19 mouse cellular contexts compared by ENCODE assay signal in genomic region chr5:77157777-77158540, GRCm38 (mm10). TPM values are rescaled to one million over a fixed set of nuclear protein-coding genes. Genes with fewer than 3 reads are reported as not detected.
DNase-seq lines count a peak whose midpoint lies in the region; ATAC-seq and TF ChIP-seq lines count a peak whose summit lies in the region.
"Had no signal": no experiment of that assay in that cellular context is flagged by ENCODE, and none has a peak within 500 bp of the region (broad histone marks: within the 10 kb centered on the region; RNA-seq: fewer than 3 reads in every experiment).

No protein-coding gene starts in this region.

- H3K27me3 ChIP-seq in heart, embryonic 11.5 days (ENCODE audit: control insufficient read depth, insufficient read depth, low read length), result no peaks in the 10 kb centered on the region
- H3K27me3 ChIP-seq in kidney, postnatal 0 days (ENCODE audit: insufficient read depth, low read length), result no peaks in the 10 kb centered on the region
- no peaks in the 10 kb centered on the region for H3K27me3 ChIP-seq in limb, embryonic 14.5 days (ENCODE audit: control insufficient read depth, insufficient read depth, low read length)
- H3K27me3 ChIP-seq: heart, embryonic 15.5 days; lung, embryonic 15.5 days; neural tube, embryonic 13.5 days had no signal

- H3K36me3 ChIP-seq in heart, embryonic 11.5 days (ENCODE audit: control insufficient read depth, insufficient read depth, low read length), result no peaks in the 10 kb centered on the region
- H3K36me3 ChIP-seq in kidney, postnatal 0 days (ENCODE audit: insufficient read depth, low read length), result no peaks in the 10 kb centered on the region
- no peaks in the 10 kb centered on the region for H3K36me3 ChIP-seq in limb, embryonic 14.5 days (ENCODE audit: control insufficient read depth, insufficient read depth, low read length)
- H3K36me3 ChIP-seq: heart, embryonic 15.5 days; lung, embryonic 15.5 days; neural tube, embryonic 13.5 days had no signal

- no peak for TF ChIP-seq POLR2A in limb, embryonic 14.5 days (IDR thresholded peaks at IDR 0.05; ENCODE audit: borderline replicate concordance, extremely low read depth, insufficient read depth, insufficient read length)

- H3K27ac ChIP-seq in heart, embryonic 11.5 days (ENCODE audit: low read depth, low read length), result no peak overlapping the region
- H3K27ac ChIP-seq in kidney, postnatal 0 days, result no peak overlapping the region
- H3K27ac ChIP-seq in limb, embryonic 14.5 days (replicated peaks; ENCODE audit: low read depth, low read length), result peak overlapping the region; percentile 63
- H3K27ac ChIP-seq: heart, embryonic 15.5 days; lung, embryonic 15.5 days; neural tube, embryonic 13.5 days had no signal

- no peak overlapping the region for H3K4me2 ChIP-seq in heart, embryonic 11.5 days
- H3K4me2 ChIP-seq in kidney, postnatal 0 days (ENCODE audit: low read length), result no peak overlapping the region
- H3K4me2 ChIP-seq in limb, embryonic 14.5 days (replicated peaks; ENCODE audit: low read depth, low read length, severe bottlenecking), result peak overlapping the region; percentile 18; the same call in 1 of the 2 replicates
- H3K4me2 ChIP-seq: heart, embryonic 15.5 days; lung, embryonic 15.5 days; neural tube, embryonic 13.5 days had no signal

- no peaks in the 10 kb centered on the region for H3K4me1 ChIP-seq in heart, embryonic 11.5 days (ENCODE audit: control insufficient read depth, insufficient read depth, low read length)
- no peaks in the 10 kb centered on the region for H3K4me1 ChIP-seq in kidney, postnatal 0 days (replicated peaks; ENCODE audit: insufficient read depth, low read length)
- H3K4me1 ChIP-seq in limb, embryonic 14.5 days (ENCODE audit: control insufficient read depth, insufficient read depth, low read length), result peaks cover 17% of the 10 kb centered on the region
- H3K4me1 ChIP-seq: megakaryocyte, embryonic 14.5 days had no signal

- no peaks in the 10 kb centered on the region for H3K9me3 ChIP-seq in heart, embryonic 11.5 days (replicated peaks; ENCODE audit: control insufficient read depth, low read length)
- H3K9me3 ChIP-seq in kidney, postnatal 0 days (replicated peaks; ENCODE audit: low read length), result no peaks in the 10 kb centered on the region
- H3K9me3 ChIP-seq in limb, embryonic 14.5 days (ENCODE audit: control insufficient read depth, low read length), result no peaks in the 10 kb centered on the region
- H3K9me3 ChIP-seq: heart, embryonic 15.5 days; lung, embryonic 15.5 days; neural tube, embryonic 13.5 days had no signal

- DNase-seq in heart, adult 11 months, result peak; percentile 93
- DNase-seq in kidney, postnatal 0 days (ENCODE audit: low spot score), result peak; percentile 76
- no peak for DNase-seq in kidney, adult 11 months
- DNase-seq in limb, embryonic 14.5 days (ENCODE audit: low spot score), result peak; percentile 50
- DNase-seq in thymus, postnatal 0 days (ENCODE audit: low spot score), result no peak
- DNase-seq: adrenal gland, postnatal 36 days; cerebellum, postnatal 36 days; kidney, postnatal 25 days; thymus, adult 18-20 months had no signal

- no peak for ATAC-seq in heart, embryonic 11.5 days (replicated peaks; ENCODE audit: insufficient number of reproducible peaks, low FRiP score, low TSS enrichment)
- ATAC-seq in kidney, postnatal 0 days (replicated peaks; ENCODE audit: low FRiP score, low read depth), result peak; percentile 25; the same call in 1 of the 2 replicates
- 0 out of 2 replicates have a peak, but pooled peaks have one; percentile 29 for ATAC-seq in common myeloid progenitor, adult 5-6 weeks (replicated peaks; ENCODE audit: low read depth, poor library complexity, severe bottlenecking)
- ATAC-seq in limb, embryonic 14.5 days (ENCODE audit: low FRiP score, low read depth), result peak; percentile 87
- ATAC-seq: activated CD4-positive, CD25-positive, alpha-beta regulatory T cell, adult 4 months had no signal

- no peak overlapping the region for H3K9ac ChIP-seq in heart, embryonic 11.5 days (ENCODE audit: low read depth, low read length)
- H3K9ac ChIP-seq in kidney, postnatal 0 days (ENCODE audit: low read depth, low read length), result no peak overlapping the region
- no peak overlapping the region for H3K9ac ChIP-seq in limb, embryonic 14.5 days (ENCODE audit: low read depth, low read length, severe bottlenecking)
- H3K9ac ChIP-seq: heart, embryonic 15.5 days; lung, embryonic 15.5 days; neural tube, embryonic 13.5 days had no signal

- TF ChIP-seq CTCF in kidney, postnatal 0 days (IDR thresholded peaks at IDR 0.05; ENCODE audit: low read depth), result no peak

- WGBS in heart, embryonic 11.5 days (ENCODE audit: insufficient replicate concordance), result 45% methylated on average over 14 of the region's 14 CpGs
- 32% methylated on average over 14 of the region's 14 CpGs for WGBS in kidney, postnatal 0 days
- 22% methylated on average over 14 of the region's 14 CpGs for WGBS in limb, embryonic 14.5 days

- H3K4me3 ChIP-seq in heart, embryonic 11.5 days (ENCODE audit: low read depth, low read length), result no peak overlapping the region
- H3K4me3 ChIP-seq in kidney, postnatal 0 days (replicated peaks; ENCODE audit: low read depth, low read length), result no peak overlapping the region
- no peak overlapping the region for H3K4me3 ChIP-seq in limb, embryonic 14.5 days (replicated peaks; ENCODE audit: low read length)
- H3K4me3 ChIP-seq: heart, embryonic 15.5 days; lung, embryonic 15.5 days; megakaryocyte, embryonic 14.5 days; neural tube, embryonic 13.5 days had no signal

RNA-seq across cellular contexts. Expression of gene Hopx, which starts 43.0 kb away (rescaled TPM):
- polyA plus RNA-seq in heart, embryonic 11.5 days (2014; fragmentation: Nextera tagmentation; extraction: Ambion mirVana), result 13.0 and 19.7 TPM in 2 replicates
- polyA plus RNA-seq in kidney, postnatal 0 days (2015; fragmentation: Nextera tagmentation; extraction: Ambion mirVana), result 3.6 and 3.9 TPM in 2 replicates
- 1.2 TPM in 1 of 2 replicates, not detected in the other for total RNA-seq in common myeloid progenitor, adult 5-6 weeks (2017)
- polyA plus RNA-seq in limb, embryonic 14.5 days (2012; rRNA removed), result 12.2 and 13.2 TPM in 2 replicates
- 1.9 and 2.5 TPM in 2 replicates for polyA plus RNA-seq in limb, embryonic 14.5 days (2014; fragmentation: Nextera tagmentation; extraction: Ambion mirVana)
- 0.59 and 0.77 TPM in 2 replicates for polyA plus RNA-seq in thymus, postnatal 0 days (2015; fragmentation: Nextera tagmentation; extraction: Ambion mirVana)

RNA-seq across cellular contexts. Expression of gene Spink2, which starts 53.3 kb away (rescaled TPM):
- polyA plus RNA-seq in heart, embryonic 11.5 days (2014; fragmentation: Nextera tagmentation; extraction: Ambion mirVana), result 7.3 and 9.1 TPM in 2 replicates
- 0.77 and 1.0 TPM in 2 replicates for polyA plus RNA-seq in kidney, postnatal 0 days (2015; fragmentation: Nextera tagmentation; extraction: Ambion mirVana)
- total RNA-seq in common myeloid progenitor, adult 5-6 weeks (2017), result not detected in 2 replicates
- polyA plus RNA-seq in limb, embryonic 14.5 days (2012; rRNA removed), result 4.6 TPM in 2 replicates
- polyA plus RNA-seq in limb, embryonic 14.5 days (2014; fragmentation: Nextera tagmentation; extraction: Ambion mirVana), result 3.7 and 3.8 TPM in 2 replicates
- 1.3 and 1.4 TPM in 2 replicates for polyA plus RNA-seq in thymus, postnatal 0 days (2015; fragmentation: Nextera tagmentation; extraction: Ambion mirVana)
- total RNA-seq: layer of hippocampus, postnatal 14 days; liver, adult 2 months; midbrain, postnatal 0 days had no signal
- polyA plus RNA-seq: liver, adult 2 months had no signal

Comparison
In these comparisons a context has a peak if more than half of its experiments do, and no peak if none do; other contexts are left out.
1. DNase-seq: peak in heart, adult 11 months (single experiment), kidney, postnatal 0 days (single experiment) and limb, embryonic 14.5 days (single experiment); none in kidney, adult 11 months (single experiment) and thymus, postnatal 0 days (single experiment).